Mouse (Mus musculus) intestine, postnatal 0 days (tissue): ENCODE data around the gene Antxr1. TPM values are rescaled to one million over a fixed set of nuclear protein-coding genes. Genes with fewer than 3 reads are reported as not detected.

ENCODE experiments used
- ATAC-seq: fragments of 200-750 bp; cut with Nextera tagmentation; 2 replicates; pipeline ENCODE4 v1.8.0; 2017; ENCODE audit warnings: mild to moderate bottlenecking, moderate TSS enrichment, moderate library complexity
- H3K27ac ChIP-seq: fragments of 300-500 bp; sonication (generic); 2 replicates; pipeline ENCODE4 v1.5.1; 2014; ENCODE audit warnings: mild to moderate bottlenecking, low read depth, low read length, moderate library complexity
- H3K27me3 ChIP-seq: fragments of 300-500 bp; sonication (generic); replicated peaks from 2 replicates; pipeline ENCODE4 v1.6.1; 2014; ENCODE audit warnings: low read length, mixed read lengths; ENCODE audit not compliant: control insufficient read depth, insufficient read depth
- H3K36me3 ChIP-seq: fragments of 300-500 bp; sonication (generic); 2 replicates; pipeline ENCODE4 v1.6.1; 2014; ENCODE audit warnings: mild to moderate bottlenecking, moderate library complexity; ENCODE audit not compliant: control insufficient read depth, insufficient read depth
- H3K4me1 ChIP-seq: fragments of 300-500 bp; sonication (generic); replicated peaks from 2 replicates; pipeline ENCODE4 v1.6.1; 2014; ENCODE audit warnings: antibody characterized with exemption, low read length, mixed read lengths; ENCODE audit not compliant: control insufficient read depth, insufficient read depth
- H3K4me2 ChIP-seq: fragments of 300-500 bp; sonication (generic); replicated peaks from 2 replicates; pipeline ENCODE4 v1.6.1; 2014; ENCODE audit warnings: low read depth, mild to moderate bottlenecking, moderate library complexity
- H3K4me3 ChIP-seq: fragments of 300-500 bp; sonication (generic); 2 replicates; pipeline ENCODE4 v1.5.1; 2014; ENCODE audit warnings: low read depth, low read length
- H3K9ac ChIP-seq: fragments of 300-500 bp; sonication (generic); 2 replicates; pipeline ENCODE4 v1.6.1; 2014; ENCODE audit warnings: mild to moderate bottlenecking, low read depth, low read length
- H3K9me3 ChIP-seq: fragments of 300-500 bp; sonication (generic); 2 replicates; pipeline ENCODE4 v1.6.1; 2016; ENCODE audit warnings: mixed run types; ENCODE audit not compliant: control insufficient read depth
- CTCF ChIP-seq: sonication (generic); IDR thresholded peaks from 2 replicates; pipeline ENCODE4 v1.5.1; 2016; ENCODE audit warnings: low read depth, mild to moderate bottlenecking, control low read depth, antibody characterized with exemption, moderate library complexity
- WGBS: fragments of 180-500 bp; shearing (Covaris S2); extraction: QIAGEN DNeasy Blood & Tissue Kit; methylation state at CpG from one replicate; pipeline ENCODE4 v1.1.7; 2014; 5-methylcytosine and 5-hydroxymethylcytosine counted together
- polyA plus RNA-seq: library from polyadenylated mRNA; unstranded; fragments of >200 nt; fragmentation: Nextera tagmentation; extraction: Ambion mirVana; gene quantifications from 2 replicates; pipeline ENCODE4 v1.2.1, GENCODE M21; 2015

Antxr1 gene
- polyA plus RNA-seq, 1 experiment from 2014 or later: 4.9 TPM

GRCm38 (mm10) chr6:87123973-87124372 is 211.6 kb downstream of the Antxr1 start:
- no peaks in the 10 kb centered on the region for H3K36me3 ChIP-seq
- no peak for TF ChIP-seq CTCF
- no peaks in the 10 kb centered on the region for H3K9me3 ChIP-seq
- WGBS: 81% methylated on average over 4 of the region's 4 CpGs
- H3K27ac ChIP-seq: no peak overlapping the region
- no peak overlapping the region for H3K9ac ChIP-seq
- H3K27me3 ChIP-seq: no peaks in the 10 kb centered on the region
- no peak overlapping the region for H3K4me3 ChIP-seq
- no peak overlapping the region for H3K4me2 ChIP-seq
- peaks cover 6% of the 10 kb centered on the region; the same call in 1 of the 2 replicates for H3K4me1 ChIP-seq
- ATAC-seq: no peak

GRCm38 (mm10) chr6:87123406-87123805 is 212.2 kb downstream of the Antxr1 start:
- no peak overlapping the region for H3K27ac ChIP-seq
- H3K36me3 ChIP-seq: no peaks in the 10 kb centered on the region
- WGBS: 62% methylated on average over 6 of the region's 6 CpGs
- H3K4me1 ChIP-seq: peaks cover 6% of the 10 kb centered on the region; the same call in 1 of the 2 replicates
- no peak for ATAC-seq
- no peak overlapping the region for H3K4me2 ChIP-seq
- no peak for TF ChIP-seq CTCF
- no peak overlapping the region for H3K4me3 ChIP-seq
- no peaks in the 10 kb centered on the region for H3K27me3 ChIP-seq
- no peak overlapping the region for H3K9ac ChIP-seq
- H3K9me3 ChIP-seq: no peaks in the 10 kb centered on the region

- 63% methylated on average over 7 of the region's 7 CpGs for whole genome bisulfite sequencing
- Histone ChIP-seq H3K4me3 (no peak overlapping the region), H3K27me3 (no peaks in the 10 kb centered on the region), H3K4me2 (no peak overlapping the region), H3K9me3 (no peaks in the 10 kb centered on the region), H3K4me1 (peaks cover 5% of the 10 kb centered on the region; the same call in 1 of the 2 replicates), H3K36me3 (no peaks in the 10 kb centered on the region), H3K27ac (no peak overlapping the region), H3K9ac (no peak overlapping the region)
- no peak for ATAC-seq
- no peak for TF ChIP-seq CTCF
These were observed 213.7 kb downstream of the Antxr1 start for GRCm38 (mm10) chr6:87121961-87122360.

GRCm38 (mm10) chr6:87120661-87121060 is 215.0 kb downstream of the Antxr1 start:
- Histone ChIP-seq H3K9ac (no peak overlapping the region), H3K4me3 (no peak overlapping the region), H3K4me1 (no peaks in the 10 kb centered on the region), H3K9me3 (no peaks in the 10 kb centered on the region), H3K27me3 (no peaks in the 10 kb centered on the region), H3K27ac (no peak overlapping the region), H3K36me3 (no peaks in the 10 kb centered on the region), H3K4me2 (no peak overlapping the region)
- ATAC-seq: no peak
- WGBS: 89% methylated on average over 6 of the region's 6 CpGs
- peak; percentile 46 for TF ChIP-seq CTCF

- H3K27ac ChIP-seq: peak overlapping the region; percentile 66
- peak; percentile 48 for ATAC-seq
- no peak overlapping the region for H3K9ac ChIP-seq
- no peak overlapping the region for H3K4me3 ChIP-seq
- H3K27me3 ChIP-seq: no peaks in the 10 kb centered on the region
- no peak for TF ChIP-seq CTCF
- H3K36me3 ChIP-seq: no peaks in the 10 kb centered on the region
- no peaks in the 10 kb centered on the region for H3K4me1 ChIP-seq
- 33% methylated on average over 4 of the region's 4 CpGs for WGBS
- H3K9me3 ChIP-seq: no peaks in the 10 kb centered on the region
- H3K4me2 ChIP-seq: peak overlapping the region; percentile 30
These were observed 215.6 kb downstream of the Antxr1 start for GRCm38 (mm10) chr6:87119975-87120374.

GRCm38 (mm10) chr6:87119066-87119837 is 216.4 kb downstream of the Antxr1 start:
- Histone ChIP-seq H3K4me3 (no peak overlapping the region), H3K27ac (peak overlapping the region; percentile 66; the same call in 1 of the 2 replicates), H3K9ac (no peak overlapping the region), H3K36me3 (no peaks in the 10 kb centered on the region), H3K4me1 (no peaks in the 10 kb centered on the region), H3K27me3 (no peaks in the 10 kb centered on the region), H3K4me2 (peak overlapping the region; percentile 30; the same call in 1 of the 2 replicates), H3K9me3 (no peaks in the 10 kb centered on the region)
- no peak for TF ChIP-seq CTCF
- peak; percentile 97 for ATAC-seq
- WGBS: 64% methylated on average over 20 of the region's 20 CpGs
